In genomic region chr5:112551975-112552728, GRCm38 (mm10) we compare ENCODE assay signal across 9 mouse cellular contexts. TPM values are rescaled to one million over a fixed set of nuclear protein-coding genes. Genes with fewer than 3 reads are reported as not detected.
DNase-seq lines count a peak whose midpoint lies in the region; ATAC-seq and TF ChIP-seq lines count a peak whose summit lies in the region.
"Had no signal": no experiment of that assay in that cellular context is flagged by ENCODE, and none has a peak within 500 bp of the region (broad histone marks: within the 10 kb centered on the region; RNA-seq: fewer than 3 reads in every experiment).

No protein-coding gene starts in this region.

- no peak overlapping the region for H3K4me2 ChIP-seq in stomach, embryonic 16.5 days (ENCODE audit: low read depth, low read length)
- no peak overlapping the region for H3K4me2 ChIP-seq in stomach, postnatal 0 days (replicated peaks; ENCODE audit: low read depth)
- H3K4me2 ChIP-seq in neural tube, embryonic 12.5 days (replicated peaks) = peak overlapping the region; percentile 26
- H3K4me2 ChIP-seq: heart, embryonic 13.5 days had no signal

- ATAC-seq in stomach, embryonic 16.5 days (ENCODE audit: insufficient read depth, low FRiP score) = 0 out of 2 replicates have a peak, but pooled peaks have one; percentile 34
- no peak for ATAC-seq in stomach, postnatal 0 days (ENCODE audit: low FRiP score, low TSS enrichment)
- ATAC-seq in neural tube, embryonic 12.5 days (ENCODE audit: low FRiP score, low read depth) = peak; percentile 57
- no peak for ATAC-seq in granulocyte monocyte progenitor cell, adult 5-6 weeks (replicated peaks; ENCODE audit: poor library complexity, severe bottlenecking)
- ATAC-seq in inflammation-experienced regulatory T-cells, adult 6 months = no peak

- no peak overlapping the region for H3K4me3 ChIP-seq in stomach, embryonic 16.5 days (replicated peaks; ENCODE audit: low read length)
- H3K4me3 ChIP-seq in stomach, postnatal 0 days (ENCODE audit: low read depth, low read length) = no peak overlapping the region
- no peak overlapping the region for H3K4me3 ChIP-seq in neural tube, embryonic 12.5 days
- H3K4me3 ChIP-seq: heart, embryonic 13.5 days had no signal

- 44% methylated on average over 17 of the region's 17 CpGs for WGBS in stomach, embryonic 16.5 days
- WGBS in stomach, postnatal 0 days = 46% methylated on average over 17 of the region's 17 CpGs
- 46% methylated on average over 17 of the region's 17 CpGs for WGBS in neural tube, embryonic 12.5 days

- TF ChIP-seq EP300 in stomach, postnatal 0 days (optimal IDR thresholded peaks at IDR 0.05) = no peak

- no peak overlapping the region for H3K9ac ChIP-seq in stomach, embryonic 16.5 days (ENCODE audit: low read length)
- H3K9ac ChIP-seq in stomach, postnatal 0 days (ENCODE audit: low read length) = no peak overlapping the region
- H3K9ac ChIP-seq in neural tube, embryonic 12.5 days = no peak overlapping the region
- H3K9ac ChIP-seq: heart, embryonic 13.5 days had no signal

- no peak for DNase-seq in stomach, postnatal 0 days (ENCODE audit: low spot score)
- DNase-seq in frontal cortex, postnatal 25 days (ENCODE audit: low spot score in 2 of 2) = peak; percentile 52 to 56
- DNase-seq in left cerebral cortex, adult 11 months (ENCODE audit: low spot score) = peak; percentile 74
- DNase-seq in spleen, adult 18-20 months = no peak

- no peak for TF ChIP-seq CTCF in stomach, postnatal 0 days (IDR thresholded peaks at IDR 0.05; ENCODE audit: low read depth)

- peaks cover 5% of the 10 kb centered on the region; the same call in 1 of the 2 replicates for H3K4me1 ChIP-seq in stomach, embryonic 16.5 days (ENCODE audit: control insufficient read depth, insufficient read depth, low read length)
- 0 out of 2 replicates have a peak, but pooled peaks cover 3% of the 10 kb centered on the region for H3K4me1 ChIP-seq in stomach, postnatal 0 days (replicated peaks; ENCODE audit: control insufficient read depth, insufficient read depth)
- H3K4me1 ChIP-seq in neural tube, embryonic 12.5 days = peaks cover 26% of the 10 kb centered on the region

- H3K36me3 ChIP-seq in stomach, embryonic 16.5 days (ENCODE audit: control insufficient read depth, insufficient read depth, low read length) = no peaks in the 10 kb centered on the region
- H3K36me3 ChIP-seq in stomach, postnatal 0 days (ENCODE audit: control insufficient read depth, insufficient read depth, low read length) = no peaks in the 10 kb centered on the region
- H3K36me3 ChIP-seq in neural tube, embryonic 12.5 days = no peaks in the 10 kb centered on the region
- H3K36me3 ChIP-seq: heart, embryonic 13.5 days had no signal

- H3K9me3 ChIP-seq in stomach, embryonic 16.5 days (replicated peaks; ENCODE audit: control insufficient read depth, low read length) = no peaks in the 10 kb centered on the region
- H3K9me3 ChIP-seq in stomach, postnatal 0 days (ENCODE audit: control insufficient read depth, low read length) = no peaks in the 10 kb centered on the region
- no peaks in the 10 kb centered on the region for H3K9me3 ChIP-seq in neural tube, embryonic 12.5 days
- H3K9me3 ChIP-seq: heart, embryonic 13.5 days had no signal

- no peak overlapping the region for H3K27ac ChIP-seq in stomach, embryonic 16.5 days (ENCODE audit: low read length)
- H3K27ac ChIP-seq in stomach, postnatal 0 days (replicated peaks) = no peak overlapping the region
- H3K27ac ChIP-seq in neural tube, embryonic 12.5 days = 0 out of 2 replicates have a peak overlapping the region, but pooled peaks have one; percentile 11
- H3K27ac ChIP-seq: heart, embryonic 13.5 days had no signal

- H3K27me3 ChIP-seq in stomach, embryonic 16.5 days (ENCODE audit: control insufficient read depth, insufficient read depth, low read length) = no peaks in the 10 kb centered on the region
- H3K27me3 ChIP-seq in stomach, postnatal 0 days (ENCODE audit: control insufficient read depth, insufficient read depth, low read length) = no peaks in the 10 kb centered on the region
- no peaks in the 10 kb centered on the region for H3K27me3 ChIP-seq in neural tube, embryonic 12.5 days (replicated peaks)

RNA-seq across cellular contexts. Expression of gene Sez6l, which starts 24.8 kb away (rescaled TPM):
- polyA plus RNA-seq in stomach, embryonic 16.5 days (2015; fragmentation: Nextera tagmentation; extraction: Ambion mirVana) = 2.2 and 2.3 TPM in 2 replicates
- polyA plus RNA-seq in stomach, postnatal 0 days (2015; fragmentation: Nextera tagmentation; extraction: Ambion mirVana) = 0.42 and 0.47 TPM in 2 replicates
- polyA plus RNA-seq in neural tube, embryonic 12.5 days (2016; fragmentation: Nextera tagmentation; extraction: Ambion mirVana) = 12.0 and 13.0 TPM in 2 replicates
- not detected in 2 replicates for total RNA-seq in granulocyte monocyte progenitor cell, adult 5-6 weeks (2014; fragmentation: Nextera tagmentation)
- total RNA-seq in granulocyte monocyte progenitor cell, adult 5-6 weeks (2017) = not detected in 2 replicates
- polyA plus RNA-seq in inflammation-experienced regulatory T-cells, adult 6 months (2017; shearing (Covaris generic)) = under 1 TPM in 1 of 3 experiments, not detected in 2; 0.08 TPM

Comparison
In these comparisons a context has a peak if more than half of its experiments do, and no peak if none do; other contexts are left out.
1. ATAC-seq: peak in stomach, embryonic 16.5 days (single experiment) and neural tube, embryonic 12.5 days (single experiment); none in stomach, postnatal 0 days (single experiment), granulocyte monocyte progenitor cell, adult 5-6 weeks (single experiment) and inflammation-experienced regulatory T-cells, adult 6 months (single experiment).
2. DNase-seq: peak in frontal cortex, postnatal 25 days (2 of 2) and left cerebral cortex, adult 11 months (single experiment); none in stomach, postnatal 0 days (single experiment) and spleen, adult 18-20 months (0 of 2).